Mouse (Mus musculus): ENCODE measurements around the gene Gadl1. TPM values are rescaled to one million over a fixed set of nuclear protein-coding genes. Genes with fewer than 3 reads are reported as not detected.

Gadl1 gene
- total and polyA plus RNA-seq, 3 experiments = 0.27 TPM; not detected in 2

GRCm38 (mm10) chr9:115965056-115965455 lies 55.8 kb downstream of the Gadl1 start:
- TF ChIP-seq CTCF (IDR thresholded peaks at IDR 0.05; ENCODE audit: low read depth, low read length) (no peak), GATA1 (IDR thresholded peaks at IDR 0.05; ENCODE audit: borderline replicate concordance, low read length) (no peak), GATA2 (IDR thresholded peaks at IDR 0.05; ENCODE audit: borderline replicate concordance, low read depth, low read length) (no peak), TAL1 (conservative IDR thresholded peaks at IDR 0.05; ENCODE audit: low read depth, low read length) (no peak), POLR2AphosphoS5 (IDR thresholded peaks at IDR 0.05; ENCODE audit: insufficient replicate concordance, low read depth, low read length) (no peak)
- H3K9me3 ChIP-seq (replicated peaks) = peaks cover 50% of the 10 kb centered on the region
- DNase-seq (ENCODE audit: low spot score) (no peak), ATAC-seq (ENCODE audit: extremely low read depth, insufficient number of reproducible peaks, low FRiP score, poor library complexity, severe bottlenecking) (no peak)
- no peak overlapping the region for H3K4me3 ChIP-seq (ENCODE audit: low read depth, low read length)
- H3K36me3 ChIP-seq (replicated peaks) = no peaks in the 10 kb centered on the region
- H3K27me3 ChIP-seq (ENCODE audit: insufficient read depth, low read length) = no peaks in the 10 kb centered on the region
- H3K4me1 ChIP-seq (ENCODE audit: insufficient read depth, low read depth, low read length) = no peaks in the 10 kb centered on the region

GRCm38 (mm10) chr9:115966116-115966515 lies 56.9 kb downstream of the Gadl1 start:
- Histone ChIP-seq H3K36me3 (replicated peaks) (no peaks in the 10 kb centered on the region), H3K9me3 (replicated peaks) (peaks cover 49% of the 10 kb centered on the region), H3K4me3 (ENCODE audit: low read depth, low read length) (no peak overlapping the region), H3K27me3 (ENCODE audit: insufficient read depth, low read length) (no peaks in the 10 kb centered on the region), H3K4me1 (ENCODE audit: insufficient read depth, low read depth, low read length) (no peaks in the 10 kb centered on the region)
- TF ChIP-seq POLR2AphosphoS5 (IDR thresholded peaks at IDR 0.05; ENCODE audit: insufficient replicate concordance, low read depth, low read length) = no peak
- ATAC-seq (ENCODE audit: extremely low read depth, insufficient number of reproducible peaks, low FRiP score, poor library complexity, severe bottlenecking) (no peak), DNase-seq (ENCODE audit: low spot score) (no peak)

GRCm38 (mm10) chr9:115966746-115967145 lies 57.5 kb downstream of the Gadl1 start:
- Histone ChIP-seq H3K9me3 (replicated peaks) (peaks cover 46% of the 10 kb centered on the region), H3K4me1 (ENCODE audit: insufficient read depth, low read depth, low read length) (no peaks in the 10 kb centered on the region), H3K36me3 (replicated peaks) (no peaks in the 10 kb centered on the region), H3K27me3 (ENCODE audit: insufficient read depth, low read length) (no peaks in the 10 kb centered on the region), H3K4me3 (ENCODE audit: low read depth, low read length) (no peak overlapping the region)
- no peak for TF ChIP-seq POLR2AphosphoS5 (IDR thresholded peaks at IDR 0.05; ENCODE audit: insufficient replicate concordance, low read depth, low read length)
- TF ChIP-seq GATA1 (IDR thresholded peaks at IDR 0.05; ENCODE audit: borderline replicate concordance, low read length) = no peak
- TF ChIP-seq GATA2 (IDR thresholded peaks at IDR 0.05; ENCODE audit: borderline replicate concordance, low read depth, low read length) = no peak
- no peak for TF ChIP-seq CTCF (IDR thresholded peaks at IDR 0.05; ENCODE audit: low read depth, low read length)
- no peak for TF ChIP-seq TAL1 (conservative IDR thresholded peaks at IDR 0.05; ENCODE audit: low read depth, low read length)
- no peak for DNase-seq (ENCODE audit: low spot score)
- ATAC-seq (ENCODE audit: extremely low read depth, insufficient number of reproducible peaks, low FRiP score, poor library complexity, severe bottlenecking) = no peak

GRCm38 (mm10) chr9:115967638-115968037 lies 58.4 kb downstream of the Gadl1 start:
- ATAC-seq (ENCODE audit: extremely low read depth, insufficient number of reproducible peaks, low FRiP score, poor library complexity, severe bottlenecking) = no peak
- Histone ChIP-seq H3K4me3 (ENCODE audit: low read depth, low read length) (no peak overlapping the region), H3K27me3 (ENCODE audit: insufficient read depth, low read length) (no peaks in the 10 kb centered on the region), H3K9me3 (replicated peaks) (peaks cover 51% of the 10 kb centered on the region), H3K36me3 (replicated peaks) (no peaks in the 10 kb centered on the region), H3K4me1 (ENCODE audit: insufficient read depth, low read depth, low read length) (no peaks in the 10 kb centered on the region)
- DNase-seq (ENCODE audit: low spot score) = no peak
- TF ChIP-seq TAL1 (conservative IDR thresholded peaks at IDR 0.05; ENCODE audit: low read depth, low read length) (no peak), GATA1 (IDR thresholded peaks at IDR 0.05; ENCODE audit: borderline replicate concordance, low read length) (no peak), POLR2AphosphoS5 (IDR thresholded peaks at IDR 0.05; ENCODE audit: insufficient replicate concordance, low read depth, low read length) (no peak), CTCF (IDR thresholded peaks at IDR 0.05; ENCODE audit: low read depth, low read length) (no peak), GATA2 (IDR thresholded peaks at IDR 0.05; ENCODE audit: borderline replicate concordance, low read depth, low read length) (no peak)

GRCm38 (mm10) chr9:115976901-115977300 lies 67.6 kb downstream of the Gadl1 start:
- TF ChIP-seq CTCF (IDR thresholded peaks at IDR 0.05; ENCODE audit: low read depth, low read length) (no peak), GATA2 (IDR thresholded peaks at IDR 0.05; ENCODE audit: borderline replicate concordance, low read depth, low read length) (no peak), GATA1 (IDR thresholded peaks at IDR 0.05; ENCODE audit: borderline replicate concordance, low read length) (no peak), POLR2AphosphoS5 (IDR thresholded peaks at IDR 0.05; ENCODE audit: insufficient replicate concordance, low read depth, low read length) (no peak), TAL1 (conservative IDR thresholded peaks at IDR 0.05; ENCODE audit: low read depth, low read length) (no peak)
- Histone ChIP-seq H3K4me3 (ENCODE audit: low read depth, low read length) (no peak overlapping the region), H3K4me1 (ENCODE audit: insufficient read depth, low read depth, low read length) (no peaks in the 10 kb centered on the region), H3K9me3 (replicated peaks) (peaks cover 58% of the 10 kb centered on the region), H3K36me3 (replicated peaks) (no peaks in the 10 kb centered on the region), H3K27me3 (ENCODE audit: insufficient read depth, low read length) (no peaks in the 10 kb centered on the region)
- DNase-seq (ENCODE audit: low spot score) (no peak), ATAC-seq (ENCODE audit: extremely low read depth, insufficient number of reproducible peaks, low FRiP score, poor library complexity, severe bottlenecking) (no peak)

- Histone ChIP-seq H3K27me3 (ENCODE audit: insufficient read depth, low read length) (no peaks in the 10 kb centered on the region), H3K9me3 (replicated peaks) (peaks cover 51% of the 10 kb centered on the region), H3K4me1 (ENCODE audit: insufficient read depth, low read depth, low read length) (no peaks in the 10 kb centered on the region), H3K4me3 (ENCODE audit: low read depth, low read length) (no peak overlapping the region), H3K36me3 (replicated peaks) (no peaks in the 10 kb centered on the region)
- TF ChIP-seq GATA1 (IDR thresholded peaks at IDR 0.05; ENCODE audit: borderline replicate concordance, low read length) = no peak
- no peak for TF ChIP-seq POLR2AphosphoS5 (IDR thresholded peaks at IDR 0.05; ENCODE audit: insufficient replicate concordance, low read depth, low read length)
- TF ChIP-seq GATA2 (IDR thresholded peaks at IDR 0.05; ENCODE audit: borderline replicate concordance, low read depth, low read length) = no peak
- TF ChIP-seq CTCF (IDR thresholded peaks at IDR 0.05; ENCODE audit: low read depth, low read length) = no peak
- no peak for TF ChIP-seq TAL1 (conservative IDR thresholded peaks at IDR 0.05; ENCODE audit: low read depth, low read length)
- no peak for DNase-seq (ENCODE audit: low spot score)
- no peak for ATAC-seq (ENCODE audit: extremely low read depth, insufficient number of reproducible peaks, low FRiP score, poor library complexity, severe bottlenecking)
Observed at GRCm38 (mm10) chr9:115977598-115978240, 68.5 kb downstream of the Gadl1 start.

Data from G1E (cell line).